Mouse (Mus musculus): Measurements from ENCODE around the gene Gna11. TPM values are rescaled to one million over a fixed set of nuclear protein-coding genes. Genes with fewer than 3 reads are reported as not detected.

Gna11 gene
- polyA plus RNA-seq, 1 experiment from 2014 or later, result 109 TPM

GRCm38 (mm10) chr10:81564216-81564615, 19.2 kb upstream of the Gna11 start:
- Histone ChIP-seq H3K27ac (replicated peaks) (no peak overlapping the region), H3K4me3 (peak overlapping the region; percentile 21), H3K4me2 (peak overlapping the region; percentile 43), H3K36me3 (peaks cover 11% of the 10 kb centered on the region), H3K9me3 (no peaks in the 10 kb centered on the region), H3K9ac (peak overlapping the region; percentile 15; the same call in 1 of the 2 replicates), H3K27me3 (peaks cover 20% of the 10 kb centered on the region), H3K4me1 (replicated peaks) (peaks cover 55% of the 10 kb centered on the region)
- WGBS, result 3% methylated on average over 10 of the region's 10 CpGs
- ATAC-seq (ENCODE audit: low FRiP score, low read depth), result no peak

GRCm38 (mm10) chr10:81563481-81563880, 18.5 kb upstream of the Gna11 start:
- H3K27me3 ChIP-seq, result peaks cover 20% of the 10 kb centered on the region
- H3K4me2 ChIP-seq, result 0 out of 2 replicates have a peak overlapping the region, but pooled peaks have one; percentile 43
- no peak overlapping the region for H3K9ac ChIP-seq
- no peak overlapping the region for H3K27ac ChIP-seq (replicated peaks)
- 54% methylated on average over 6 of the region's 6 CpGs for WGBS
- no peak for ATAC-seq (ENCODE audit: low FRiP score, low read depth)
- H3K9me3 ChIP-seq, result no peaks in the 10 kb centered on the region
- peaks cover 55% of the 10 kb centered on the region for H3K4me1 ChIP-seq (replicated peaks)
- peaks cover 11% of the 10 kb centered on the region for H3K36me3 ChIP-seq
- H3K4me3 ChIP-seq, result no peak overlapping the region

- H3K4me1 ChIP-seq (replicated peaks), result peaks cover 52% of the 10 kb centered on the region
- H3K4me3 ChIP-seq, result no peak overlapping the region
- 83% methylated on average over 6 of the region's 6 CpGs for WGBS
- ATAC-seq (ENCODE audit: low FRiP score, low read depth), result no peak
- no peak overlapping the region for H3K4me2 ChIP-seq
- no peak overlapping the region for H3K27ac ChIP-seq (replicated peaks)
- peaks cover 11% of the 10 kb centered on the region for H3K36me3 ChIP-seq
- no peaks in the 10 kb centered on the region for H3K9me3 ChIP-seq
- H3K27me3 ChIP-seq, result peaks cover 20% of the 10 kb centered on the region
- no peak overlapping the region for H3K9ac ChIP-seq
Measured at GRCm38 (mm10) chr10:81562411-81562810, 17.4 kb upstream of the Gna11 start.

- H3K27me3 ChIP-seq, result peaks cover 8% of the 10 kb centered on the region
- peaks cover 7% of the 10 kb centered on the region for H3K36me3 ChIP-seq
- H3K9ac ChIP-seq, result peak overlapping the region; percentile 100
- peak overlapping the region; percentile 90; the same call in 1 of the 2 replicates for H3K27ac ChIP-seq (replicated peaks)
- peak overlapping the region; percentile 93 for H3K4me3 ChIP-seq
- peaks cover 52% of the 10 kb centered on the region for H3K4me1 ChIP-seq (replicated peaks)
- peak overlapping the region; percentile 93 for H3K4me2 ChIP-seq
- WGBS, result 31% methylated on average over 16 of the region's 16 CpGs
- H3K9me3 ChIP-seq, result no peaks in the 10 kb centered on the region
- peak; percentile 2; the same call in 1 of the 2 replicates for ATAC-seq (ENCODE audit: low FRiP score, low read depth)
Measured at GRCm38 (mm10) chr10:81560719-81561459, 15.9 kb upstream of the Gna11 start.

- H3K9me3 ChIP-seq, result no peaks in the 10 kb centered on the region
- no peaks in the 10 kb centered on the region for H3K36me3 ChIP-seq
- ATAC-seq (ENCODE audit: low FRiP score, low read depth), result peak; percentile 20
- H3K27me3 ChIP-seq, result no peaks in the 10 kb centered on the region
- 3% methylated on average over 25 of the region's 36 CpGs for WGBS
- H3K4me3 ChIP-seq, result peak overlapping the region; percentile 93
- peaks cover 52% of the 10 kb centered on the region for H3K4me1 ChIP-seq (replicated peaks)
- peak overlapping the region; percentile 100 for H3K9ac ChIP-seq
- H3K27ac ChIP-seq (replicated peaks), result peak overlapping the region; percentile 90
- peak overlapping the region; percentile 93 for H3K4me2 ChIP-seq
Measured at GRCm38 (mm10) chr10:81559627-81560539, 14.9 kb upstream of the Gna11 start.

- Histone ChIP-seq H3K9me3 (no peaks in the 10 kb centered on the region), H3K36me3 (no peaks in the 10 kb centered on the region), H3K4me2 (peak within 1 kb of the TSS; percentile 93), H3K27ac (replicated peaks) (peak within 1 kb of the TSS; percentile 90), H3K9ac (peak within 1 kb of the TSS; percentile 100), H3K27me3 (no peaks in the 10 kb centered on the region), H3K4me3 (peak within 1 kb of the TSS; percentile 93), H3K4me1 (replicated peaks) (peaks cover 45% of the 10 kb centered on the region)
- ATAC-seq (ENCODE audit: low FRiP score, low read depth), result peak; percentile 71
- 2% methylated on average over 16 of the region's 53 CpGs for WGBS
Measured at GRCm38 (mm10) chr10:81559163-81559626, 14.2 kb upstream of the Gna11 start, which contains the start of gene Aes. Aes (plus strand) TSS chr10:81559488.

GRCm38 (mm10) chr10:81557491-81557890, 12.5 kb upstream of the Gna11 start:
- ATAC-seq (ENCODE audit: low FRiP score, low read depth), result no peak
- Histone ChIP-seq H3K27ac (replicated peaks) (no peak overlapping the region), H3K9me3 (no peaks in the 10 kb centered on the region), H3K4me2 (no peak overlapping the region), H3K27me3 (no peaks in the 10 kb centered on the region), H3K36me3 (no peaks in the 10 kb centered on the region), H3K9ac (no peak overlapping the region), H3K4me1 (replicated peaks) (peaks cover 30% of the 10 kb centered on the region), H3K4me3 (no peak overlapping the region)
- 79% methylated on average over 1 of the region's 1 CpGs for WGBS

- 77% methylated on average over 3 of the region's 3 CpGs for WGBS
- ATAC-seq (ENCODE audit: low FRiP score, low read depth), result no peak
Measured at GRCm38 (mm10) chr10:81556282-81556681, 11.3 kb upstream of the Gna11 start.

GRCm38 (mm10) chr10:81553807-81554755, 9.1 kb upstream of the Gna11 start:
- Histone ChIP-seq H3K9me3 (no peaks in the 10 kb centered on the region), H3K9ac (no peak overlapping the region), H3K4me1 (replicated peaks) (peaks cover 15% of the 10 kb centered on the region), H3K4me3 (no peak overlapping the region), H3K27ac (replicated peaks) (no peak overlapping the region), H3K36me3 (no peaks in the 10 kb centered on the region), H3K27me3 (no peaks in the 10 kb centered on the region), H3K4me2 (no peak overlapping the region)
- WGBS, result 81% methylated on average over 6 of the region's 6 CpGs
- ATAC-seq (ENCODE audit: low FRiP score, low read depth), result no peak

More at GRCm38 (mm10) chr10:81556282-81556681, 11.3 kb upstream of the Gna11 start:
- no peak overlapping the region for H3K27ac ChIP-seq (replicated peaks)
- H3K4me3 ChIP-seq, result no peak overlapping the region
- no peaks in the 10 kb centered on the region for H3K27me3 ChIP-seq
- no peak overlapping the region for H3K9ac ChIP-seq
- peaks cover 27% of the 10 kb centered on the region for H3K4me1 ChIP-seq (replicated peaks)
- no peak overlapping the region for H3K4me2 ChIP-seq
- no peaks in the 10 kb centered on the region for H3K36me3 ChIP-seq
- no peaks in the 10 kb centered on the region for H3K9me3 ChIP-seq

- H3K4me2 ChIP-seq, result no peak overlapping the region
- WGBS, result 90% methylated on average over 5 of the region's 5 CpGs
- H3K4me3 ChIP-seq, result no peak overlapping the region
- peaks cover 8% of the 10 kb centered on the region for H3K4me1 ChIP-seq (replicated peaks)
- H3K9me3 ChIP-seq, result no peaks in the 10 kb centered on the region
- no peaks in the 10 kb centered on the region for H3K36me3 ChIP-seq
- no peaks in the 10 kb centered on the region for H3K27me3 ChIP-seq
- ATAC-seq (ENCODE audit: low FRiP score, low read depth), result no peak
- H3K27ac ChIP-seq (replicated peaks), result no peak overlapping the region
- no peak overlapping the region for H3K9ac ChIP-seq
Measured at GRCm38 (mm10) chr10:81553232-81553631, 8.2 kb upstream of the Gna11 start.

- no peaks in the 10 kb centered on the region for H3K9me3 ChIP-seq
- H3K4me2 ChIP-seq, result peak overlapping the region; percentile 40
- peak overlapping the region; percentile 46; the same call in 1 of the 2 replicates for H3K27ac ChIP-seq (replicated peaks)
- H3K27me3 ChIP-seq, result no peaks in the 10 kb centered on the region
- peak; percentile 89 for ATAC-seq (ENCODE audit: low FRiP score, low read depth)
- H3K9ac ChIP-seq, result no peak overlapping the region
- 0 out of 2 replicates have a peak overlapping the region, but pooled peaks have one; percentile 8 for H3K4me3 ChIP-seq
- WGBS, result 5% methylated on average over 12 of the region's 12 CpGs
- H3K4me1 ChIP-seq (replicated peaks), result peaks cover 8% of the 10 kb centered on the region
- no peaks in the 10 kb centered on the region for H3K36me3 ChIP-seq
Measured at GRCm38 (mm10) chr10:81551597-81552102, 6.7 kb upstream of the Gna11 start.

All from hindbrain, embryonic 15.5 days (tissue).